17 mouse cellular contexts compared by ENCODE assay signal in genomic region chr11:94904306-94904705, GRCm38 (mm10).
"Had no signal": no experiment of that assay in that cellular context is flagged by ENCODE, and none has a peak within 500 bp of the region (broad histone marks: within the 10 kb centered on the region; RNA-seq: fewer than 3 reads in every experiment).

No protein-coding gene starts in this region.

- H3K9ac ChIP-seq: lung, embryonic 15.5 days; midbrain, embryonic 13.5 days; midbrain, embryonic 15.5 days; neural tube, embryonic 12.5 days; stomach, embryonic 15.5 days had no signal

- H3K36me3 ChIP-seq: lung, embryonic 15.5 days; midbrain, embryonic 13.5 days; midbrain, embryonic 15.5 days; neural tube, embryonic 12.5 days; stomach, embryonic 15.5 days had no signal

- H3K4me1 ChIP-seq: lung, embryonic 15.5 days; megakaryocyte, embryonic 14.5 days; midbrain, embryonic 13.5 days; midbrain, embryonic 15.5 days; neural tube, embryonic 12.5 days; stomach, embryonic 15.5 days had no signal

- H3K4me3 ChIP-seq: lung, embryonic 15.5 days; megakaryocyte, embryonic 14.5 days; midbrain, embryonic 13.5 days; midbrain, embryonic 15.5 days; neural tube, embryonic 12.5 days; stomach, embryonic 15.5 days had no signal

- H3K9me3 ChIP-seq: lung, embryonic 15.5 days; megakaryocyte, embryonic 14.5 days; midbrain, embryonic 13.5 days; midbrain, embryonic 15.5 days; neural tube, embryonic 12.5 days; stomach, embryonic 15.5 days had no signal

- H3K4me2 ChIP-seq: lung, embryonic 15.5 days; midbrain, embryonic 11.5 days; midbrain, embryonic 13.5 days; midbrain, embryonic 15.5 days; neural tube, embryonic 12.5 days; stomach, embryonic 15.5 days had no signal

- ATAC-seq: lung, postnatal 0 days; midbrain, embryonic 13.5 days; midbrain, embryonic 15.5 days had no signal

- DNase-seq: lung, adult 2 months; lung, postnatal 14 days; lung, postnatal 36 days; right cerebral cortex, postnatal 14 days; thymus, adult 2 months; thymus, postnatal 25 days; thymus, postnatal 4 days had no signal

- H3K27me3 ChIP-seq: lung, embryonic 15.5 days; midbrain, embryonic 13.5 days; midbrain, embryonic 15.5 days; neural tube, embryonic 12.5 days; stomach, embryonic 15.5 days had no signal

- H3K27ac ChIP-seq: lung, embryonic 15.5 days; macrophage; midbrain, embryonic 13.5 days; midbrain, embryonic 15.5 days; neural tube, embryonic 12.5 days; stomach, embryonic 15.5 days; stomach, postnatal 0 days had no signal
